Mouse (Mus musculus) CD4-positive helper T cell, adult 2 months (primary cell): ENCODE results near the gene Zfp189.
"Not testable (repeated sequence)": the region's sequence is repeated elsewhere in the genome, so short reads cannot be mapped to it uniquely, and the experiment has no call there.

Experiments
- DNase-seq: peaks from one replicate; pipeline ENCODE4 v3.0.0-alpha.2; 2012; ENCODE audit warnings: low read depth, missing footprints, low spot score

The Zfp189 gene

GRCm38 (mm10) chr4:49520572-49521340, at the start of gene Zfp189, which contains the start of gene Mrpl50:
Gene Zfp189, plus strand, starts transcription at chr4:49521176.
Gene Mrpl50, minus strand, starts transcription at chr4:49521093.
- DNase-seq = peak; percentile 97

GRCm38 (mm10) chr4:49473435-49474100, 47.4 kb upstream of the Zfp189 start, which contains the start of gene Acnat1:
Gene Acnat1, minus strand, starts transcription at chr4:49473912.
- DNase-seq = no peak

DNA sequence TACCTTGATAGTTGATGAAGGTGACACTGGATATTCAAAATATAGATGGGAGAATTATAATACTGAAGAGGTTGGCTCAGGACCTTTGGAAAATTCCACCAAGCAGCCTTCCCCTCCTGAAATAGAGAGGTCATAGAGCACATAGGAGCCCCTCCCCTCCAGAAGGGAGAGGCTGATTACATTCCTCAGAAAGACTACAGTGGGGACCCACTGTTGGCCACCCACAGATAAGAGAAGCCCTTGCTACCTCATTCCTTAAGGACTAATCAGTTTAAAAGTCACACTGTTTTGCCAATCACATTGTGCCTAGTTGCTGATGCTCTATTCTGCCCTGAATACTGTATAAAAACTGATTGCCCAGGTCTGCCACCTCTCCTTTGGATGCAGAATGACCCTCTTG, 46.4 kb upstream of the Zfp189 start:
- no peak for DNase-seq

GRCm38 (mm10) chr4:49478118-49478877, 42.7 kb upstream of the Zfp189 start:
- DNase-seq = no peak

- DNase-seq = not testable (repeated sequence)
Measured at GRCm38 (mm10) chr4:49479035-49479434, 41.9 kb upstream of the Zfp189 start.

DNA sequence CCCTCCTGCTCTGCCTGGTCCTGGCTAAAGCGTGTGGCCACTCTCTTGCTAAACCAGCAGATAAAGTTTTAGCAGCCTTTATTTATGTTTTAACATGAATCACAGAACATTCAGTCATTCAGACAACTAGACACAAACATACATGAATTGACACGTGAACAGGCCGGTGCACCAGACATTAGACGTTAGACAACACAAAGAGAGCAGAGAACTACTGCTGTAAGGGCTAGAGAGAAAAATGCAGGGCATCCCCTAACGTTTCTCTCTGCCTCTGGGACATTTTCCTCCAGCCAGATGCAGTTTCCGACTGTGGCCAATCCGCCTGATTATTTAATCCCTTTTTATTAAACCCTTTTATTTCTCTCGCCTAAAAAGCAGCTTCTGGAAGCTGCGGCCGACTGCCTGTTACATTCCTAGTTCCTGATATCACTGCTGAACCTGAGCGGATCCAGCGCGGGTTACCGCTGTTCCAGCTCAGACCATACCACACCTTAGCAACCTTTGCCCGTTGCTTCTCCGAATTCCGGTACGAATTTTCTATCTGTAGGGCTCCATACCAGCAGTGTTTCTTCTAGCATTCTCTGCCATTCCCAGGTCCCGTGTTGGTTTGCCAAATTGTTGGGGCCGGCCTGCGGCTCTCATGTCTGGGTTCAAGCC, 40.7 kb upstream of the Zfp189 start:
- no peak for DNase-seq

DNA sequence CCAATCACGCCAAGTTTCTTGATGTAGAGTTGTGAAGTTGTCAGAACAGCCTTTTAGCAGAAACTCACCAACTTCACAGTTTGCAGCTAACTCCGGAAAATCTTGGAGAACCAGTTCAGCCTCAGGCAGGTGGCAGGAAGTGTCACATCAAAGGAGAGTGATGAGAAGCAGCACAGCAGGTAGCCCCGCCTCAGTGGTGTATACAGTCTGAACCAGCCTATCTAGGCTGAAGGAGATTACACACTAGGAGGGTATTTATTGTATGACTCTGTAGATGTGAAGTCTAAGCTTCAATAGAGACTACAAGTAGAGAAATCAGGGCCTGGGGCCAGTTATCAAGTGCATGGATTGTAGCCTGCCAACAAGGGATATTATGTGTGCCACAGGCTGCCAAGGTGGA, 40.1 kb upstream of the Zfp189 start:
- no peak for DNase-seq

- DNase-seq = no peak
Measured at GRCm38 (mm10) chr4:49485442-49485841, 35.5 kb upstream of the Zfp189 start.

DNA sequence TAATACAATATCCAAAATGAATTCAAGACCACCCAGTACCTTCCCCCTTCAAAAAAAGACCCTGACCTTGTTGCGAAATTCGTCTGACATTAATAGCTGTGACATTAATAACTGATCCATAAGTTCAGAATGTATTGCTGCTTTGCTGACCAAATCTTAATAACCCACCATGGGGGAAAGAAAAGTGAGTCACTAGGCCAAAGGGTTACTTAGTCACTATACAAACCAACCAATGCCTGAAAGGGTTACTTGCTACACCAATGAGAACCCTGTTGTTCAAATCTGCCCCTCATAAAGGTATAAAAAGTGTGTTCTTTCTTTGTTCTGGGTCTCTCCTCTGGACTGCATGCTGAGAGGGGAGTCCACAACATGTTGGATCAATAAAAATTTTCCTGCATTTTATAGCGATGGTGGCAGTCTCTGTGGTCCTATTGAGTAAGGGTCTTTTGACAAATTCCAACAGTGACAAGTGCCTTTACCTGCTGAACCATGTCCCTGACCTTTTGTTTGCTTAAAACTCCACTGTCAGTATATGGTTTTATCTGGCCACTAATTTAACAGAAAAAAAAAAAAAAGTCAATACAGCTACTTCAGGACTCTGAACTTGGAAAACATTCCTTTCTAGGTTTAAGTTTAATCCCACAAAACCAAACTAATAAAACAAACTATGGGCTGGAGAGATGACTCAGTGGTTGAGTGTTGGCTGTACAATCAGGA, 34.9 kb upstream of the Zfp189 start:
- not testable (repeated sequence) for DNase-seq

DNA sequence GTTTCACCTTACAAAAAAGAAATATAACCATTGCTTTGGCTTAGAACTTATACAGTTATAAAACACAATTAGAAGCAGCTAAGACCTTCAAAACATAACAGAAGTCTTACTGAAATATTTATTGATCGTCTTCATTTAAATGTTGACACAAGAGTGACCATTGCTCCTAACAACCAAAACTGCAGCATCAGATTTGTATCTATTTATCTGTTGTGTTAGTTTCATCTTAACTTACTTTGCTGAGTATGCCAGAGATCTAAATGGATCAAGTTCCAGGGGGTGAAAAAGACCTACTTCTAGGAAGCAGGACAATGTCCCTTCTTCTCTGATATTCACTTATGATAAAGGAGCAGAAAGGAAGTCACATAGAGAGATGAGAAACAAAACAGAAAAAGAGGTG, 17.4 kb upstream of the Zfp189 start:
- DNase-seq = no peak

DNA sequence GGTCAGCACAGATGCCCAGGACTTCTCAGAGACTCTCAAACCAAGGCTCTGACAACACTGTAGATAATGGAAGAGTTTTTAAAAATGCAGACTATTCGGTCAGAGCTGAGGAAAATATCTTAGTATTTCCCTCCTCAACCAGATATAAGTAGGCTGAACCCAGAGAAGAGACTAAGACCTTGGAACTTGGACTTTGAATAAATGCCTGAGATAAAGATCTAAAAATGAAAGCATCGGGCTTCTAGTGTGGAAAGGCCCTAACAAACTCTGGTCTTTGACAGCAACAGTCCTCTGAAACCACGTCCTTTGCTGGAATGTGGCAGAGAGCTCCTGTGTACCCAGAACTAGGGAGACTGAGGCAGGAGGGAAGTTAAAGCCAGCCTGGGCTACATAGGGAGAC, 14.6 kb upstream of the Zfp189 start, which contains the start of gene Baat:
TSS of gene Baat (minus strand) at position 172 of the 400 bp plus-strand sequence.
- no peak for DNase-seq

GRCm38 (mm10) chr4:49509183-49509582, 11.8 kb upstream of the Zfp189 start:
- no peak for DNase-seq

GRCm38 (mm10) chr4:49510236-49510835, 10.6 kb upstream of the Zfp189 start:
- not testable (repeated sequence) for DNase-seq

DNA sequence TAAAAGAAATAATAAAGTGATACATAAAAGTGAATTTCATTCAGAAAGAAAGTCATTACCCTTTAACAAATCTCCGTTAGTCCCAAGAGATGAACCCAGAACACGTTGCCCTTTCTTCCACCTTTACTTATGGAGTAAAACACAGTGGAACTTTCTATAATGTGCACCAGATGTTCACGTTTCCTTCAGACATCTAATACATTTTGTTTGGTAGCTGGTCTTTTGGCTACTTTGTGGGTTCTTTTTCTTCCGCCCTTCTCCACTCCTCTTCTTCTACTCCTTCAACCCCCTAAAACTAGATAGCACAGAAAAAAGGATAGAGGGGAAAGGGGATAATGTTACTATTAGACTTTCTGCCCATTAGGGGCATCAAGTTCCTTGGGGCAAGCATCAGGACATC, 8.3 kb upstream of the Zfp189 start:
- no peak for DNase-seq

GRCm38 (mm10) chr4:49514441-49514840, 6.5 kb upstream of the Zfp189 start:
- DNase-seq = no peak

GRCm38 (mm10) chr4:49519476-49519875, 1.5 kb upstream of the Zfp189 start:
- DNase-seq = no peak

GRCm38 (mm10) chr4:49521346-49521745, 370 bp downstream of the Zfp189 start:
- no peak for DNase-seq

- DNase-seq = no peak
Measured at GRCm38 (mm10) chr4:49522576-49522975, 1.6 kb downstream of the Zfp189 start.

- DNase-seq = no peak
Measured at GRCm38 (mm10) chr4:49535036-49535435, 14.1 kb downstream of the Zfp189 start.

GRCm38 (mm10) chr4:49535675-49536294, 14.8 kb downstream of the Zfp189 start:
- DNase-seq = no peak
